Mouse (Mus musculus) heart, postnatal 0 days (tissue): Measurements from ENCODE around the gene Bcl2l1. TPM values are rescaled to one million over a fixed set of nuclear protein-coding genes. Genes with fewer than 3 reads are reported as not detected.

ENCODE experiments used
- ATAC-seq: fragments of 200-750 bp; cut with Nextera tagmentation; 2 replicates; pipeline ENCODE4 v1.8.0; 2017; ENCODE audit warnings: low read depth, moderate number of reproducible peaks, moderate library complexity; ENCODE audit not compliant: insufficient read depth
- DNase-seq: peaks from one replicate; pipeline ENCODE4 v3.0.0-alpha.2; 2016; ENCODE audit warnings: low spot score
- H3K27ac ChIP-seq: fragments of 300-500 bp; sonication (generic); 2 replicates; pipeline ENCODE4 v1.5.1; 2014; ENCODE audit warnings: low read depth, mild to moderate bottlenecking
- H3K27me3 ChIP-seq: fragments of 300-500 bp; sonication (generic); 2 replicates; pipeline ENCODE4 v1.6.1; 2014; ENCODE audit warnings: low read length, mixed read lengths; ENCODE audit not compliant: control insufficient read depth, insufficient read depth
- H3K36me3 ChIP-seq: fragments of 300-500 bp; sonication (generic); replicated peaks from 2 replicates; pipeline ENCODE4 v1.6.1; 2014; ENCODE audit warnings: low read length, mixed read lengths; ENCODE audit not compliant: control insufficient read depth, insufficient read depth
- H3K4me1 ChIP-seq: fragments of 300-500 bp; sonication (generic); 2 replicates; pipeline ENCODE4 v1.6.1; 2014; ENCODE audit warnings: antibody characterized with exemption; ENCODE audit not compliant: control insufficient read depth, insufficient read depth
- H3K4me2 ChIP-seq: fragments of 300-500 bp; sonication (generic); 2 replicates; pipeline ENCODE4 v1.6.1; 2014; ENCODE audit warnings: low read depth, mild to moderate bottlenecking, low read length, moderate library complexity
- H3K4me3 ChIP-seq: fragments of 300-500 bp; sonication (generic); 2 replicates; pipeline ENCODE4 v1.5.1; 2014; ENCODE audit warnings: low read depth, low read length
- H3K9ac ChIP-seq: fragments of 300-500 bp; sonication (generic); replicated peaks from 2 replicates; pipeline ENCODE4 v1.6.1; 2014; ENCODE audit warnings: low read depth, low read length, mixed read lengths
- H3K9me3 ChIP-seq: fragments of 300-500 bp; sonication (generic); replicated peaks from 2 replicates; pipeline ENCODE4 v1.6.1; 2016; ENCODE audit warnings: low read length; ENCODE audit not compliant: control insufficient read depth
- CTCF ChIP-seq: IDR thresholded peaks from 2 replicates; pipeline ENCODE4 v1.5.1; 2016; ENCODE audit warnings: antibody characterized with exemption, control low read depth, low read depth
- EP300 ChIP-seq: IDR thresholded peaks from 2 replicates; pipeline ENCODE4 v1.6.1; 2016; ENCODE audit warnings: antibody characterized with exemption, low read depth
- WGBS: fragments of 180-500 bp; shearing (Covaris S2); extraction: QIAGEN DNeasy Blood & Tissue Kit; methylation state at CpG from one replicate; pipeline ENCODE4 v1.1.7; 2014; 5-methylcytosine and 5-hydroxymethylcytosine counted together
- polyA plus RNA-seq: library from polyadenylated mRNA; unstranded; fragments of >200 nt; fragmentation: Nextera tagmentation; extraction: Ambion mirVana; gene quantifications from 2 replicates; pipeline ENCODE4 v1.2.1, GENCODE M21; 2015
- total RNA-seq: library from RNA; depleted of rRNA; stranded (reverse); fragments of >200 nt; gene quantifications from 2 replicates; pipeline ENCODE4 v1.2.3, GENCODE M21; 2014; ENCODE audit warnings: low replicate concordance

The Bcl2l1 gene
- total and polyA plus RNA-seq, 2 experiments from 2014 or later = 35.0 to 75.6 TPM

DNA sequence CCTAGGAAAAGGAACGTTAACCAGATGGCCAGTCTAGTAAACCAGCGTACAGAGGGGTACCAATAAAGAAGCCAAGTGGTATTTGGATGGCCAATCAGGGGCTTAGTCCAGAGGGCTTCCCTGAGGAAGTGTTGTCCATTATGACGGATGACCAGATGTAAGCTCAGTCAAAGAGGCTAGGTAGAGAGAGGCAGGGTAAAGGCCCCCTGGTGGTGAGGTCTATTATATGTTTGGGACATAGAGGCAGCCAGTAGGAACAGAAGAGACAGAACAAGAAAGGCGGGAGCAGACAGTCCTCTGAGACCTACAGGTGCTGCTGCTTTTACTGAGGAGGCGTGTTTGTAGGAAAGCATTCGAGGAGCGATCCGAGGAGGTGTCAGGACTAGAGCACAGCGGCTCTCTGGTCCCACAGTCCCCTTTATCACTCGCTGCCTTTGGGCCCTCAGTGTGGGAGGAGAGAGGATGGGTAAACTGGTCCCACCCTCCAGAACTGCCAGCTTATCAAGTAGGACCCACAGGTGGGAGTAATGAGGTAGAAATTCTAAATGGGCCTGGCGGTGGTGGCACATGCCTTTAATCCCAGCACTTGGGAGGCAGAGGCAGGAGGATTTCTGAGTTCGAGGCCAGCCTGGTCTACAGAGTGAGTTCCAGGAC lies 63.8 kb downstream of the Bcl2l1 start:
- H3K4me2 ChIP-seq = no peak overlapping the region
- 60% methylated on average over 12 of the region's 12 CpGs for WGBS
- DNase-seq (no peak), ATAC-seq (0 out of 2 replicates have a peak, but pooled peaks have one; percentile 15)
- H3K9me3 ChIP-seq = no peaks in the 10 kb centered on the region
- no peaks in the 10 kb centered on the region for H3K27me3 ChIP-seq
- H3K9ac ChIP-seq = no peak overlapping the region
- H3K4me3 ChIP-seq = no peak overlapping the region
- no peaks in the 10 kb centered on the region for H3K36me3 ChIP-seq
- TF ChIP-seq EP300 (no peak), CTCF (peak; percentile 59)
- no peak overlapping the region for H3K27ac ChIP-seq
- peaks cover 3% of the 10 kb centered on the region for H3K4me1 ChIP-seq

DNA sequence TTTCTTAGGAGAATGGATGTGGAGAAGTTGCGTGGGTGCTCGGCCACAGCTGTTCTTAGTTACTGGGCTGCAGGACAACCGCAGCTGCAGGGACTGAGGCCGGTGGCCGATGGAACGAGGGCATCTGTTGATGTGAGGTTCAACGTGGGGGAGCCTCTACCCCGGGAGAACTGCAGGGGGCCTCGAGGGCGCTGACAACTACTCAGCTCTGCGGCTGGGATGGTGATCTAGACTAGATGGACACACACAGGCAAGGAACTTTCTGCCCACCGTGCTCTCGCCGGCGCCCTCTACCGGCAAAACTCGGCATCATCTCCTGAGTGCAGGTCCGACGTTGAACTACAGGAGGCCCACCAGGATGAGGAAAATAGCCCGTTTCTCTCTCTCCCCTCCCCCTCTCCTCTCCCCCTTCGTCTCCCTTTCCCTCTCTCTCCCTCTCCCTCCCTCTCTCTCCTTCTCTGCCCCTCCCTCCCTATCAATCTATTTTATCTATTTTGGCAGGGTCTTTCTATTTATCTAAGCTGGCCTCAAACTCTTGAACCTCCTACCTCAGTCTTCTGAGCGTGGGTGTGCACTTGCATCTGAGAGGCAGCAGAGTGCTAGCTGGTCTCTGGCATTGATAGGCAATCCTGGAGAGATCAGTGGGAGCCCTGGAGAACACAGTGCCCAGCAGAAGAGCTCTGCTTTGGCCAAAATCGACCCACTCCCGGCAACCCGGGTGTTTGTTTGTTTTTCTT lies 65.0 kb downstream of the Bcl2l1 start:
- ATAC-seq (peak; percentile 80), DNase-seq (peak; percentile 79)
- TF ChIP-seq EP300 (peak; percentile 56; the same call in 1 of the 2 replicates), CTCF (peak; percentile 92)
- peak overlapping the region; percentile 20; the same call in 1 of the 2 replicates for H3K4me2 ChIP-seq
- H3K36me3 ChIP-seq = no peaks in the 10 kb centered on the region
- H3K9ac ChIP-seq = no peak overlapping the region
- H3K27me3 ChIP-seq = no peaks in the 10 kb centered on the region
- H3K27ac ChIP-seq = peak overlapping the region; percentile 36
- no peak overlapping the region for H3K4me3 ChIP-seq
- no peaks in the 10 kb centered on the region for H3K9me3 ChIP-seq
- H3K4me1 ChIP-seq = peaks cover 3% of the 10 kb centered on the region
- WGBS = 15% methylated on average over 25 of the region's 25 CpGs

DNA sequence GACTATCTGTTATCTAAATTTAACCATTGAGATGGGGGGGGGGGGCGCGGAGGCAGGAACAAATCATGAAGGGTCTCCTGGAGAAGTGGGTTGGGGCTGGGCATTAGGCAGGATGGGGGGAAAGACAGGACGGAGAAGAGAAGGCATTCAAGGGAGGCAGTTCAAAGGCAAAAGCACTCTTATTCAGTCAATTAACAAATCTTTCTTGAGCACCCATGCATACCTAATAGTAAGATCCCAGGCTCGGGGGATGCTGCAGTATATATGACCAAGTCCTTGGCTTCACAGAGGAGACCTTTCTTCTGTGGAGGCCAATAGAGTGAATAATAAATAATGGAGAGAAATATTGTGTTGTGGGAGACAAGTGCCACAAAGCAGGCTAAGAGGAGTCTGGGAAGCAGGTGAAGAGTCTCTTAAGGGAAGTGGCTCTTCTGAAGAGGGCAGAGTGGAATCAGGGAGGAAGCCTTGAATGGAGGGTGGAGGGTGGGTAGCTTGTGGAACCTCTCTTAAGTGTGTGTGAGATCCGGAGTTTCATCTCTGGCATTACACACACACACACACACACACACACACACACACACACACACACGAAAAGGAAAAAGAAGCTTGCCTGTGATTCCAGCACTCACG lies 66.4 kb downstream of the Bcl2l1 start:
- 27% methylated on average over 7 of the region's 7 CpGs for WGBS
- Histone ChIP-seq H3K27ac (no peak overlapping the region; the same call in 1 of the 2 replicates), H3K9ac (no peak overlapping the region)

DNA sequence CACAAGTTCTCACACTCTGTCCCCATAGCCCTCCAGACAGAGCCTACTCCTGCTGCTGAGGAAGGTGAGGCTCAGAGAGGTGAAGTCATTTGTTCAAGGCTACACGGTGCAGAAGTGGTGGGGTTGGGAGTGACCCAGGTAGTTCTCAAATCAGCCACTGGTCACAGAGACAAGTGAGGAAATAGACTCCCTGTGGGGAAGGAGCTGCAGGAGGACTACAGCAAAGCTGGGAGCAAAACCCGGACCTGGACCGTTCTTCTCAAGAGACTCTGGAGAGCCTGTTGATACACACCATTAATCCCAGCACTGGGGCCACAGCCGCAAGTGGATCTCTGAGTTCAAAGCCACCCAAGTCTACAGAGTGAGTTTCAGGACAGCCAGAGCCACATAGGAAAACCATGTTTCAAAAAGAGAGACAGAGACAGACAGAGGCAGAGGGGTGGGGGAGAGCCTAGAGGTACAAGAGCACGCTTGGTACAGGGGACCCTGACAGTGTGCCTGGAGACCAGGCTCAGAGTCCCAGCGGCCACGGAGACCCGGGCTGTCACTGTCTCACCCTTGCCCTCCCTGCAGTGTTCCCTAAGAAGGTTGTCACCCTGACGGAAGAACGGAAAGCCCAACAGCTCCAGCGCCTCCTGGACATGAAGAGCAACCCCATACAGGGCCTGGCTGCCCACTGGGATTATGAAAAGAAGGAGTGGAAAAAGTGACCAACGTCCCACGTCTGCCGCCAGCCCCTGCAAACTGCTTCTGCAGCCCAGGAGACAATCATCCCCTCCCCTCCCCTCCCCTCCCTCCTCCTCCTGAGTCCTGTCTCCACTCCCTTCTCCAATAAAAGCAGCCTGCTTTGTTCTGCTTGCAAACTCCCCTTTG lies 67.1 kb downstream of the Bcl2l1 start:
- Histone ChIP-seq H3K9ac (peak overlapping the region; percentile 41), H3K9me3 (no peaks in the 10 kb centered on the region), H3K4me1 (peaks cover 3% of the 10 kb centered on the region), H3K27ac (peak overlapping the region; percentile 62), H3K4me3 (no peak overlapping the region), H3K27me3 (no peaks in the 10 kb centered on the region), H3K36me3 (no peaks in the 10 kb centered on the region), H3K4me2 (peak overlapping the region; percentile 41)
- ATAC-seq (peak; percentile 37; the same call in 1 of the 2 replicates), DNase-seq (no peak)
- TF ChIP-seq EP300 (no peak), CTCF (no peak)
- whole genome bisulfite sequencing = 12% methylated on average over 13 of the region's 14 CpGs

More for the DNA sequence above, 66.4 kb downstream of the Bcl2l1 start:
- no peak overlapping the region for H3K4me3 ChIP-seq
- no peak for TF ChIP-seq EP300
- no peak for TF ChIP-seq CTCF
- DNase-seq = no peak
- H3K27me3 ChIP-seq = no peaks in the 10 kb centered on the region
- peaks cover 3% of the 10 kb centered on the region for H3K4me1 ChIP-seq
- no peaks in the 10 kb centered on the region for H3K36me3 ChIP-seq
- H3K9me3 ChIP-seq = no peaks in the 10 kb centered on the region
- H3K4me2 ChIP-seq = no peak overlapping the region
- ATAC-seq = no peak

DNA sequence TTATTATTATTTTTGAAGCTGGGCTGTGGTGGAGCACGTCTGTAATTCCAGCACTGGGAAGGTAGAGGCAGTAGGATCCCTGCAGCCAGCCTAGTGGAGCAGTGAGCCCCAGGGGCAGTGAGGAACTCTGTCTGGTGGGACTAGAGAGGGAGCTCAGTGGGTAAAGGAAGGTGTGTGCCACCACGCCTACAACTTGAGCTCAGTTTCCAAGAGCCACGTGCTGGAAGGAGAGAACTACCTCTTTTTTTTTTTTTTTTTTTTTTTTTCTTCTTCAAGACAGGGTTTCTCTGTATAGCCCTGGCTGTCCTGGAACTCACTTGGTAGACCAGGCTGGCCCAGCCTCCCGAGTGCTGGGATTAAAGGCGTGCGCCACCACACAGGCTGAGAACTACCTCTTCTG lies 68.2 kb downstream of the Bcl2l1 start:
- H3K4me3 ChIP-seq = no peak overlapping the region
- H3K4me1 ChIP-seq = peaks cover 7% of the 10 kb centered on the region
- ATAC-seq = no peak
- WGBS = 69% methylated on average over 6 of the region's 6 CpGs
- no peak overlapping the region for H3K4me2 ChIP-seq
- DNase-seq = no peak
- H3K27ac ChIP-seq = no peak overlapping the region
- no peaks in the 10 kb centered on the region for H3K9me3 ChIP-seq
- H3K27me3 ChIP-seq = no peaks in the 10 kb centered on the region
- H3K36me3 ChIP-seq = no peaks in the 10 kb centered on the region
- H3K9ac ChIP-seq = no peak overlapping the region
- TF ChIP-seq EP300 = no peak
- TF ChIP-seq CTCF = no peak
